Mouse (Mus musculus) urinary bladder, postnatal 14 days (tissue): ENCODE results near the gene Hrh2.

Experiments used
- DNase-seq: peaks from one replicate; pipeline ENCODE4 v3.0.0; 2021; ENCODE audit warnings: low spot score

The Hrh2 gene

GRCm38 (mm10) chr13:54266472-54266871 is 74.5 kb downstream of the Hrh2 start:
- DNase-seq = no peak

GRCm38 (mm10) chr13:54269087-54269486 is 77.2 kb downstream of the Hrh2 start:
- no peak for DNase-seq

- DNase-seq = no peak
These were observed 77.7 kb downstream of the Hrh2 start for GRCm38 (mm10) chr13:54269628-54270027.

- DNase-seq = no peak
These were observed 80.1 kb downstream of the Hrh2 start for GRCm38 (mm10) chr13:54272076-54272475.

GRCm38 (mm10) chr13:54277406-54277805 is 85.5 kb downstream of the Hrh2 start:
- DNase-seq = no peak

GRCm38 (mm10) chr13:54280366-54280765 is 88.4 kb downstream of the Hrh2 start:
- no peak for DNase-seq

GRCm38 (mm10) chr13:54281149-54281548 is 89.2 kb downstream of the Hrh2 start:
- no peak for DNase-seq

- no peak for DNase-seq
These were observed 89.7 kb downstream of the Hrh2 start for GRCm38 (mm10) chr13:54281623-54282022.

GRCm38 (mm10) chr13:54282149-54282860 is 90.4 kb downstream of the Hrh2 start:
- no peak for DNase-seq

- no peak for DNase-seq
These were observed 90.9 kb downstream of the Hrh2 start for GRCm38 (mm10) chr13:54282861-54283206.
